Mouse (Mus musculus): ENCODE measurements around the gene Unc45b.
A peak's percentile ranks its signal among the peaks of the same experiment; 100 is the strongest.
"Not testable (repeated sequence)": the region's sequence is repeated elsewhere in the genome, so short reads cannot be mapped to it uniquely, and the experiment has no call there.

Unc45b gene

DNA sequence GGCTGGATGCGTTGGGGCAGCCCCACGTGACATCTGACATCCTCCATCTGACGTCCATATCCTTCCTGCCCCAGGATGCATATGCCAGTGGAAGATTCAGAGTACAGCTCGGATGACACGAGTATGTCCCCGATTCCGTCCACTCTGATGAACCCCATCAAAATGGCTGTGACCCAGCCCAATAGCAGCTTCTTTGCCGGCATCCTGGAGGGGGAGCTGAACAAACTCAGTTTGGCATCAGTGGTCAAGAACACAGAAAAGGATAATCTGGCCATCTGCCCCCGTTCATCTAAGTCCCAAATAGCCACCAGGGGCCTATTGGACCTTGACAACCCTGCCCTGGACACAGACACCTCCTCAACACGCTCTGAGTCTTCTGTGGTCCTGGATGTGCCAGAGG lies 12.9 kb upstream of the Unc45b start:
- no peak for DNase-seq

DNA sequence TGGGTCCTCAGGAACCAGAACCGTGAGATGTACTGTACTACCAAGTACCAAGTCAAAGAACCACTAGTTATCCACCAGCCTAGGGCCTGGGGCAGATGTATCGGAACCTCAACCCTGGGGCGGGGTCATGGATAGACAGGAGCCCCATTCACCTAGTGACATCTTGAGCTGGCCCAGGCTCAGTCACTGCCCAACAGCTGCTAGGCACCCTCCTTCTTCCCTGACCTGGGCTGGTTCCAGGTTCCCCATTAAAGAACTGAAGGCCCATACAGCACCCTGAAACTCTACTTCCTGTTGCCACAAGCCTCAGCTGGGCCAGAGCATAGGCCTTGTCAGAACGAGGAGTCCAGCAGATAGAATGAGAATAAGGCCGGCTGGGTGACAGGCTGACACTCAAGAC lies 10.6 kb upstream of the Unc45b start:
- no peak for DNase-seq

DNA sequence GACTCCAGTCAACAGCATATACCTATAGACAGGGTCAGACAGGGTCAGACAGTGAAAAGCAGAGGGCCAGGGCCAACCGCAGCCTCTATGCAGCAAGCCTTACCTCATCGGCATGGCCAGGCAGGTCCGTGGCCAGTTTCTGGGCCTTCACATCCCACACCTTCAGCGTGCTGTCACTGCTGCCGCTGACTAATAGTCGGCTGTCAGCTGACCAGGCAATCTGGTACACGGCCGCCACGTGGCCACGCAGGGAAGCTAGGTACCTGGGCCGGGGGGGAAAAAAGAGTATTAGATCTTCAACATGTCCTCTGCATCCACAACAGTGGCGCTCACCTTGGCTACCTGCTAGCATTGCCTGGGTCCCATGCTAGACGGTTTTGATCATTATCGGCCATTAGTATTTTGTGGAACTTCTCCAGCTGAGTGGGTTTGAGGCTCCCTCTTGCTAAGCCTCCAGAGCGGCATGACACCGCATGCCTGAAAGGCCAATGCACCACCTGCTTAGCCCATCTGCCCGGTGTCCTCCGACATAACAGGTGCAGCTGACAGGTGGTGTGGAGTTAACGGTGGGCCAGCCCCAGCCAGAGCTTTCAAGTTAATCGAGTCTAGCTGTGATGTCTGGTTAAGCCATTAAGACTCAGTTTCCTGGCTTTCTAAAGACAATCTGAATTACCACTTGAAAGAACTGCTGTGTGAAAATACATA lies 8.6 kb upstream of the Unc45b start:
- DNase-seq = no peak

DNA sequence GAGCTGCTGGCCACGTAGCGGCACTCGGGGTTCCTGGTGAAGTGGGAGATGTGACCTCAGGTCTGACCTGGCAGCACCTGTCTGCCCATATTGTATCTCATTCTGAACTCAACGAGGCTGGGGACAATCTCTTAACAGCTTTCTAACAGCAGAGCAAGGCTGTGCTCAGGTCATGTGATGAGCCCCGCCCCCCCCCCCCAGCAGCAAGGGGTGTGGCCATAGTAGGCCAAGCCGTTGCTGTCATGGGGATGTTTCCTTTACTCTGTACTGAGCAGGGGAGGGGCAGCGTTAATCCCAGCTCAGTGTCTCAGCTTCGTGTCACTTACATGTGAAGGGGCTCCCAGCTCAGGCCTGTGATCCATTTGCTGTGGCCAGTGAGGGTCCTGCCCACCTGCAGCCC lies 5.4 kb upstream of the Unc45b start:
- DNase-seq = no peak

DNA sequence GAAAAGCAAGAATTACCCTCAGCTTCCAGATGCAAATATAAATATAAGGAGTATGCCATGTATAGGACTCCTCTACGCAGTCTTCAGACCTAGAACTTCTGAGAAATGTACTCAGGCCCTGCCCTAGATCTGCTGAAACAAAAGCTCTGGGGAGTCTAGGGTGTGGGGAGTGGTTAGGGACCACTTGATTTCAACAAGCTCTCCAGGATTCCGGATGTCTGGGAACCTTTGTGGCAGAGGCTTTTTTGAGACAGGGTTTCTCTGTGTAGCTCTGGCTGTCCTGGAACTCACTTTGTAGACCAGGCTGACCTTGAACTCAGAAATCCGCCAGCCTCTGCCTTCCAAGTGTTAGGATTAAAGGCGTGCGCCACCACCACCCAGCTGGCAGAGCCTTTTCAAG lies 4.5 kb upstream of the Unc45b start:
- no peak for DNase-seq

DNA sequence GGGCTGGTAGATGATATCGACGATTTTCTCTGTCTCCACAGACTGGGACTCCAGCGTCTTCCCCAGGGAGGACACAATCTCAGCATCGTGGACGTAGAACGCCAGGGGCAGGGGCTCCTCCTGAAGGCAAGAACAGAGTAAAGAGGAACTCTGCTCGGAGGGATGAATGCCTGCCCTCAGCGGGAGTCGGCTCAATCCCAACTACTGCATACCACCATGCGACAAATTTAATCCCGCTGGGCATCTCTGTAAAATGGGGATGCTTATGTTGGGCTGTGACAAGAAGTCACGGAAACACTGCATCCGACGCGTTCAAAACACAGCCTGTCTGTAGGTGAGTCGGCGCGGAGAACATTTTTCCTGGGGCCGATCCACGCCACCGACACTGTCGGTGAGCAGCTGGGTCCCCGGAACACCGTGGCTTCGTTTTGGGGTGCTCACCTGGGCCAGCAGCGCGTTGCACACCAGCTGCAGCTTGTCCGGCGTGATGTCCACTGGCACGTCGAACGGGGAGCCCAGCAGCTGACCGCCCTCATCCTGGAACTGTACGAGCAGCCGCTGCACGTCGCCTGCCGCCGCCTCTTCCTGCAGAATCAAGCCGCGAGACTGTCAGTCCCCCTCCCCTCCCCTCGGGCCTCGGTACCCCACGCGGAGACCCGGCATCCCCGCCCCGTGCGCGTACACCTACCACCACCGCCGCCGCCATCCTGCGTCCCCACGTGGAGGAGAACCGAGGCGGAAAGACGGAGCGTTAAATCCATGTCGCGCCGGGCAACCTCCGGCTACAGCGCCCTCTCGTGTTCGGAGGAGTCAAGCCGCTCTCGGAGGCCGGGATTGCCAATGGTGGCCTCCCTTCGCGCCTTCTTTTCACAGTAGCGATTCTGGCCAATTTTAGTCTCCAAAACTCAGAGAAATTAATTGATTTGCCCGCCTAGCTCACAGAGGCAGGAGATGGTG lies 2.4 kb upstream of the Unc45b start, which contains the start of gene Nle1:
TSS of gene Nle1 (minus strand) at position 761 of the 957 bp plus-strand sequence.
- DNase-seq = peak; percentile 87 to 91

DNA sequence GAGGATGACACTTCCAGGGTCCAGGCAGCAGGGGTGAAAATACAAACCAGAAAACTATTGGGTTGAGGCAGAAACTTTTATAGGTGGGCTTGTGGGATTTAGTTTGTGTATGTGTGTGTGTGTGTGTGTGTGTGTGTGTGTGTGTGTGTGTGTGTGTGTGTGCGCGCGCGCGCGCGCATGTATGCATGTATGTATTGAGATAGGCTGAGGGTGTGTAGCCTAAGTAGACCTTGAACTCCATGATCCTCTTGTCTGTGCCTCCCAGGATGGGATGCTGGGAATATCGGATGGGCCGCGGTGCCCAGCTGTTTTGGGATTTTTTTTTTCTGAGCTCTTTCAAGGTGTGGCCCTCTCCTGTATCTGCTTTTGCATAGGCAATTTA lies 1.8 kb upstream of the Unc45b start:
- DNase-seq = no peak

DNA sequence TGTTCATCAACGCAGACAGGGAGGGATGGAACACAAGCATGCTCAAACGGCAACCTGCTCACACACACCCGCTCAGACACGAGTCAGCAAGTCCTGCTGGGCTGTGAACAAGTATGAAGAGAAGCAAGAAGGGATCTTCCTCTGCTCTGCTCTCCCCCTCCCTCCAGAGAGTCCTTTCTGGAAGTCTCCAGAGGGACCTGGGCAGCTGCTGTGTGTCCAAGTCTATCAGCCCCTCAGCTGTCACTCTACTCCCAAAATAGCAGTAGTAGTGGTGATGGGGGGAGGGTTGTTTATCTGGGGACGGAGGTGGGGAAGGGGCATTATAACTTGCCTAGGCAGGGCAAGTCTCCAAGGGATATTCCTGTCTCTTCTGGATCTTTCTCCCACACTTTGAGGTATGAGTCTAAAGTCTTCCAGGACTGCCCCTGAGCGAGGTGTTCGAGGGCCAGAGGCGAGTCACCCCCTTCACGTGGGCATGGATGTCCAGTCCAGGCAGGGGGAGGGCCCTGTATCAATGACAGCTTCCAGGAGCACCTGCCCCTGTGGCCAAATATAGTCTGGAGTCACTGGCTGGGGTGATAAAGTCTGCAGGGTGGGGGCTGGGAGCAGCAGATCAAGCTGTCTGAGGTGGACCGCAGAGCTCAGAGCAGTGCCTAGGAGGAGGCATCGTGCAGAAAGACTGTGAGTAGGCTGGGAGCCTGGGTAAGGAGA lies 484 bp downstream of the Unc45b start:
- DNase-seq = no peak

DNA sequence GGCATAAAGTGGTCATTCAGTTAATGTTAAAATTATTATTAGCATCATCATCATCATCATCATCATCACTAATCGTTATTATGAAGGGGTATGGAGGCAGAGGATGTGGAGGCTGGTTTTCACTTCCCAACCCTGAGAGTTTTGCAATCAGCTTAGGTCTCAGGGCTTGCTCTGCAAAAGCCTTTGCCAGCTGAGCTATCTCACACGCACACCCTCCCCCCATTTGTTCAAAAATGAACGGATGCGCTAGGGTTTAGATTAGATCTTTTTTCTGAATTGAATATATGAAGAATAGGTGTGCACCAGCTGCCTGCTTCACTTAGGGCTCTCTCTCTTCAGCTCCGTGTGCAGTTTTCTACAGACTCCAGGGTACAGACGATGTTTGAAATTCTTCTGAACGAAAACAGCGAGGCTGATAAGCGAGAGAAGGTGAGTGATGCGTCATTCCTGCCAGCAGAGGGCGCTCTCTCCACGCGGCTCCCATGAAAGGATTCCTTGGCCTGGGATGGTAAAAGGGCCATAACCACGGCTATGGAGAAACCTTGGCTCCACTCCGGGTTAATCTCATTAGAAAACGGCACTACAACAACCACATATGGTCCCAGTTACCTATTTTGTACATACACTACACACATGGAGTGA lies 4.5 kb downstream of the Unc45b start:
- peak; percentile 70 to 72 for DNase-seq

DNA sequence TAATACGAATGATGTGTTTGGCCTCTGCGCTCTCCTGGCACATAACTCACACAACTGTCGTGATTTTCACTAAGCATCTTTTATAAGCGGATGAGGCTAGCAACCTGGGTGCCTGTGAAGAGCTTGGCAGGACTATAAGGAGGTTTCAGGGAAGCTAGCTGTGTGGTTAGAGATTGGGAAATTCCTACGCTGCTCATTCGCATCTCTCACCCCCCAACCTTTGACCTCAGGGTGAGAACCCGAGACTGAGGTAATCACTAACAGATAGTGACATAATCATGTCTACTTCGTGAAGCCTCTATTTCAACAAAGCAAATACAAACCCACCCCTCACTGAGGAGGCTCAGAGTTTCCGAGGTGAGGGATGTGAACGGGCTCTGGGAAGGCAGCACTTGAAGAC lies 10.4 kb downstream of the Unc45b start:
- DNase-seq = no peak

DNA sequence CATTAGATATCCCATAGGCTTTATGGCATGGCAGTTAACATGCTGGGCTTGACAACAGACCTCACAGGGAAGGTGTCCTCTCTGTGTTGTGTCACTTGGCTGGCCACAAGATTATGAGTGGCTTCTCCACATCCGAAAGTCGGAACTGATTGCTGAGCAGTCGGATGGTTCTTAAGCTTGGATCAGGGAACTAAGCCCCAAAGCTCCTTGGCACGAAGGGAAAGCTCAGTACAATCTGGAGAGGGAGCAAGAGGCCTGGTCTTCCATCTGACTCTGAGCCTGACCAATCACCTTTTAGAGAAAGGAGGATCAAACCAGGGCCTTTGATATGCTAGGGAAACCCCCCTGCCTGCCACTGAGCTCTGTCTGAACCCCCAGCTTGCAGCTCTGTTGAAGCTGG lies 11.3 kb downstream of the Unc45b start:
- DNase-seq = no peak

DNA sequence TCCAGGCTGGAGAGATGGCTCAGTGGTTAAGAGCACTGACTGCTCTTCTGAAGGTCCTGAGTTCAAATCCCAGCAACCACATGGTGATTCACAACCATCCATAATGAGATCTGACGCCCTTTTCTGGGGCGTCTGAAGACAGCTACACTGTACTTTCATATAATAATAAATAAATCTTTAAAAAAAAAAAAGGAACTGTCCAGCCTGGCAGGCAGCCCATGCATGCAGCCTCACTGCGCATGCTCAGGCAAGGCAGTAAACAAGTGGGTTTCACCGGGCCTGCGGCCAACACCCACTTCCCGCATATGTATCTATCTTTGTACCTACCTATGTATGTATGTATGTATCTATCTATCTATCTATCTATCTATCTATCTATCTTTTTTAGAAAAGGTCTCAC lies 13.6 kb downstream of the Unc45b start:
- DNase-seq = not testable (repeated sequence)

DNA sequence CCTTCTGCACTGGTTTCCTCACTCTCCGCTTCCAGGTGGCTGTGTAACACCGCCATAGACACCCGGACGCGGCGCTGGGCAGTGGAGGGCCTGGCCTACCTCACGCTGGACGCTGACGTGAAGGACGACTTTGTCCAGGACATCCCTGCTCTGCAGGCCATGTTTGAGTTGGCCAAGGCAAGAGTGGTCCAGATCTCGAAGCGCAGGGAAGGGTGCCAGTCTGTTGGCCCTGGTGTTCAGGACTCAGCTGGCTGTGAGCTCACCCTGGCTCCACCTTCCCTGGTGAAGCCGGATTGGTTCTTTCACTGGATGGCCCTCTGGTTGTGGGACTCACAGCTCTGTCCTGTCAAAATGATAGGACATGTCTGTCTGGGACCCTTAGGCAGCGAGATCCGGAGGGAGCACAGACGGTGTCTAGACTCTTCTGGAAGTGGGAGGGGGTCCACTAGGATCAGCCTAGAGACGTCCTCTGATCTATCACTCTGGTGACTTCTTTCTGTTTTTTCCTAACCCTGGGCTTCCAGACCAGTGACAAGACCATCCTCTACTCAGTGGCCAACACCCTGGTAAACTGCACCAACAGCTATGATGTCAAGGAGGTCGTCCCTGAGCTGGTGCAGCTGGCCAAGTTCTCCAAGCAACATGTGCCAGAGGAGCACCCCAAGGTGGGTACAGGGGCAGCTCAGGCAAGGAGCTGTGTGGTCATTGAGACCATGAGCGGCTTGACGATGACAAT lies 18.7 kb downstream of the Unc45b start:
- DNase-seq = no peak

DNA sequence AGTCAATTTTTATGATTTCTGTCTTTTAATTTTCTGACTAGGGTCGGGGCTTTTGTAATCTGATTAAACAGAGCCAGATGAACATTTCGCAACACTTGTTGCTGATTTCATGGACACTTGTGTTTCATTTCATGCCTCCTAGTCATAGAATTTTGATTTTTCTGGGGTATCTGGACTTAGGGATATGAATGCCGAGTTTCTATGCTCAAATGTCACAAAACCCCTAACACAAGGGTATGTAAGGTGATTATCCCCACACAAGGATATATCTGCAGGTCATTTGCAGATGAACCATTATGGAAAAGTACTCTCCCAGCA lies 19.2 kb downstream of the Unc45b start:
- no peak for DNase-seq

DNA sequence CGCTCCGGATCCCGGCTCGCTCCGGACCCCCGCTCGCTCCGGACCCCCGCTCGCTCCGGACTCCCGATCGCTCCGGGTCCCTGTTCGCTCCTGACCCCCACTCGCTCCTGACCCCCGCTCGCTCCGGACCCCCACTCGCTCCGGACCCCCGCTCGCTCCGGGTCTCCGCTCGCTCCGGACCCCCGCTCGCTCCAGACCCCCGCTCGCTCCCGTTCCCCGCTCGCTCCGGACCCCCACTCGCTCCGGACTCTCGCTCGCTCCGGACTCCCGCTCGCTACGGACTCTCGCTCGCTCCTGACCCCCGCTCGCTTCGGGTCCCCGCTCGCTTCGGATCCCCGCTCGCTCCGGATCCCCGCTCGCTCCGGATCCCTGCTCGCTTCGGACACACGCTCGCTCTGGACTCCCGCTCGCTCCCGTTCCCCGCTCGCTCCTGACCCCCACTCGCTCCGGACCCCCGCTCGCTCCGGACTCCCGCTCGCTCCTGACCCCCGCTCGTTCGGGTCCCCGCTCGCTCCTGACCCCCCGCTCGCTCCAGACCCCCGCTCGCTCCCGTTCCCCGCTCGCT lies 20.1 kb downstream of the Unc45b start:
- DNase-seq = not testable (repeated sequence)

DNA sequence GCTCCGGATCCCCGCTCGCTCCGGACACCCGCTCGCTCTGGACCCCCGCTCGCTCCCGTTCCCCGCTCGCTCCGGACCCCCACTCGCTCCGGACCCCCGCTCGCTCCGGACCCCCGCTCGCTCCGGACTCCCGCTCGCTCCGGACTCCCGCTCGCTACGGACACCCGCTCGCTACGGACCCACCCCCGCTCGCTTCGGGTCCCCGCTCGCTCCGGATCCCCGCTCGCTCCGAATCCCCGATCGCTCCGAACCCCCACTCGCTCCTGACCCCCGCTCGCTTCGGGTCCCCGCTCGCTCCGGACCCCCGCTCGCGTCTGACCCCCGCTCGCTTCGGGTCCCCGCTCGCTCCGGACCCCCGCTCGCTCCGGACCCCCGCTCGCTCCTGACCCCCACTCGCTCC lies 20.8 kb downstream of the Unc45b start:
- DNase-seq = not testable (repeated sequence)

DNA sequence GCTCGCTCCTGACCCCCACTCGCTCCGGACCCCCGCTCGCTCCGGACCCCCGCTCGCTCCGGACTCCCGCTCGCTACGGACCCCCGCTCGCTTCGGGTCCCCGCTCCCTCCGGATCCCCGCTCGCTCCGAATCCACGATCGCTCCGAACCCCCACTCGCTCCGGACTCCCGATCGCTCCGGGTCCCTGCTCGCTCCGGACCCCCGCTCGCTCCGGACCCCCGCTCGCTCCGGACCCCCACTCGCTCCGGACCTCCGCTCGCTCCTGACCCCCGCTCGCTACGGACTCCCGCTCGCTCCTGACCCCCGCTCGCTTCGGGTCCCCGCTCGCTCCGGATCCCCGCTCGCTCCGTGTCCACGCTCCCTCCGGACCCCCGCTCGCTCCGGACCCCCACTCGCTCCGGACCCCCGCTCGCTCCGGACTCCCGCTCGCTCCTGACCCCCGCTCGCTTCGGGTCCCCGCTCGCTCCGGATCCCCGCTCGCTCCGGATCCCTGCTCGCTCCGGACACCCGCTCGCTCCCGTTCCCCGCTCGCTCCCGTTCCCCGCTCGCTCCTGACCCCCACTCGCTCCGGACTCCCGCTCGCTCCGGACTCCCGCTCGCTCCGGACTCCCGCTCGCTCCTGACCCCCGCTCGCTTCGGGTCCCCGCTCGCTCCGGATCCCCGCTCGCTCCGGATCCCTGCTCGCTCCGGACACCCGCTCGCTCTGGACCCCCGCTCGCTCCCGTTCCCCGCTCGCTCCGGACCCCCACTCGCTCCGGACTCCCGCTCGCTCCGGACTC lies 21.5 kb downstream of the Unc45b start:
- DNase-seq = not testable (repeated sequence)

DNA sequence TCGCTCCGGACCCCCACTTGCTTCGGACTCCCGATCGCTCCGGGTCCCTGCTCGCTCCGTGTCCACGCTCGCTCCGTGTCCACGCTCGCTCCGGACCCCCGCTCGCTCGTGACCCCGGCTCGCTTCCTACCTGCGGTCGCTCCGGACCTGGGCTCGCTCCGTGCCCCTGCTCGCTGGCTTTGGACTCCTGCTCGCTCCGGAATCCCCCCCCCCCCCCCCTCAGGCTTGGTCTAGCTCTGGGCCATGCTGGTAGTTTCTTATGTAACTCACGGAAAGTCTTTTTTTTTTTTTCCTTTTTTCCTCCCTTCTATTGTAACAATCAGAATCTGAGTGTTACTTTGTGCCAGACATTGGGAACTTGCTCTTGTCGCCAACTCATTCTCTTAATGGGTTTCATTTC lies 22.8 kb downstream of the Unc45b start:
- no peak for DNase-seq

DNA sequence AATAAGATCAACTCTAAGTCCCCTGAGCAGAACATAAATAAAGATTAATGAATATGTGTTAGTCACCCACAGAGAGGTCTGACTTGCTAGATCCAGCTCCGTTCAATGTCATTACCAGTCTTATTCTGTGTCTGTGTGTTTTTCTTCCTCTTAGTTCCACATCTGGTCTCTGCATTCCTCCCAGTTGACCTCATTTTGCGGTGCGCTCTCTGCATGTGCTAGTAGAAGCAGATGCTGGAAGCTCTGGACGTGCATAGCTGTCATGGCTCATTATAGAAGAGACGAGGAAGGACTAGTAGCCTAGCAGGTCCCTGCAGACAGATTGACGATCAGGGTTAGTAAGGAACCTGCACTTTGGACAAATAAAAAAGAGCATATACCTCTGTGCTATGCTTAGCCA lies 33.0 kb downstream of the Unc45b start:
- DNase-seq = no peak

DNA sequence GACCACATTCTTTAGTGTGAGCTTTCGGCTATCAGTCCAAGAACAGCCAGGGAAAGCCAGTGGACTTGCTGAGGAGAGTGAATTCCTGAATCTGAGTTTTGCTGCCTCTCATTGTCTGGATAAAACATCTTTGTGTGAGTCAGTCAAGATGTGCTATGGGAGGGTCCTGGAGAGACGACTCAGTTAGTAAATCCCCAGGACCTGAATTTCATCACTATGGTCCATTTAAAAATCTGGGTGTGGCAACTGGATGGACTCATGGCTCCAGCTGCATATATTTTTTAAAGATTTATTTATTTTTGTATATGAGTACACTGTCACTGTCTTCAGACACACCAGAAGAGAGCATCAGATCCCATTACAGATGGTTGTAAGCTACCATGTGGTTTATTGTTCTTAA lies 35.3 kb downstream of the Unc45b start:
- no peak for DNase-seq

DNA sequence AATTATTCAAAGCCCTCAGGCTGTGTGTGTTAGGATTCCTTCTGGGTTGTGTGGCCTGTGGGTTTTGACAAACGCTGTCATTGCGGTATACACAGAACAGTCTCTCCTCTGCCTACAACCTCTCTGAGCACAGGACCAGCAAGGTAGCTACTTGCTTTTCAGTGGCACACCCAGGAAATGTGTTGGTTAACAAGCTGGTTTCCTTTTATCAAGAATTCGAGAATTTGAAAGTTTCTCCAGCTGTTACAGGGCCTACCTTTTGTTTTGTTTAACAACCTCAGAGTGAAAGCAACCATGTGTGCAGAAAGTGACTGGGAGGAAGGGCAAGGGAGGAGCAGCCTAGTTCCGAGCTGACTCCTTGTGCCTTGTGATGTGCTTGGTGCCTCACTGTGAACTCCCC lies 37.1 kb downstream of the Unc45b start:
- DNase-seq = no peak

Measured in lung, adult 18-20 months (tissue).